In genomic region chr1:78846471-78846870, GRCm38 (mm10) we compare ENCODE assay signal across 9 mouse cellular contexts. TPM values are rescaled to one million over a fixed set of nuclear protein-coding genes. Genes with fewer than 3 reads are reported as not detected.
DNase-seq lines count a peak whose midpoint lies in the region; ATAC-seq and TF ChIP-seq lines count a peak whose summit lies in the region.
"Had no signal": no experiment of that assay in that cellular context is flagged by ENCODE, and none has a peak within 500 bp of the region (broad histone marks: within the 10 kb centered on the region; RNA-seq: fewer than 3 reads in every experiment).

No protein-coding gene starts in this region.

- H3K4me1 ChIP-seq in hindbrain, postnatal 0 days (ENCODE audit: insufficient read depth, low read length), result 0 out of 2 replicates have a peak, but pooled peaks cover under 1% of the 10 kb centered on the region
- H3K4me1 ChIP-seq in hindbrain, embryonic 14.5 days (replicated peaks; ENCODE audit: control insufficient read depth, insufficient read depth, low read length), result no peaks in the 10 kb centered on the region; the same call in 1 of the 2 replicates
- H3K4me1 ChIP-seq in forebrain, embryonic 15.5 days, result no peaks in the 10 kb centered on the region
- H3K4me1 ChIP-seq in forebrain, embryonic 16.5 days (replicated peaks; ENCODE audit: control insufficient read depth, insufficient read depth, low read length), result no peaks in the 10 kb centered on the region

- H3K9me3 ChIP-seq in hindbrain, postnatal 0 days (ENCODE audit: low read length), result no peaks in the 10 kb centered on the region
- no peaks in the 10 kb centered on the region for H3K9me3 ChIP-seq in hindbrain, embryonic 14.5 days (ENCODE audit: control insufficient read depth, low read length)
- no peaks in the 10 kb centered on the region for H3K9me3 ChIP-seq in forebrain, embryonic 15.5 days
- no peaks in the 10 kb centered on the region for H3K9me3 ChIP-seq in forebrain, embryonic 16.5 days (ENCODE audit: control insufficient read depth, low read length)
- H3K9me3 ChIP-seq: limb, embryonic 12.5 days had no signal

- no peak overlapping the region for H3K27ac ChIP-seq in hindbrain, postnatal 0 days
- H3K27ac ChIP-seq in hindbrain, embryonic 14.5 days, result no peak overlapping the region
- H3K27ac ChIP-seq in forebrain, embryonic 15.5 days (replicated peaks), result no peak overlapping the region
- no peak overlapping the region for H3K27ac ChIP-seq in forebrain, embryonic 16.5 days (ENCODE audit: low read length)
- H3K27ac ChIP-seq: limb, embryonic 12.5 days had no signal

- no peak overlapping the region for H3K9ac ChIP-seq in hindbrain, postnatal 0 days (replicated peaks; ENCODE audit: low read length)
- H3K9ac ChIP-seq in hindbrain, embryonic 14.5 days, result no peak overlapping the region
- no peak overlapping the region for H3K9ac ChIP-seq in forebrain, embryonic 15.5 days (replicated peaks)
- H3K9ac ChIP-seq in forebrain, embryonic 16.5 days (replicated peaks; ENCODE audit: low read depth, low read length), result no peak overlapping the region
- H3K9ac ChIP-seq: limb, embryonic 12.5 days had no signal

- 54% methylated on average over 2 of the region's 2 CpGs for WGBS in hindbrain, postnatal 0 days
- 46% methylated on average over 2 of the region's 2 CpGs for WGBS in hindbrain, embryonic 14.5 days
- WGBS in forebrain, embryonic 15.5 days, result 58% methylated on average over 2 of the region's 2 CpGs
- 39% methylated on average over 2 of the region's 2 CpGs for WGBS in forebrain, embryonic 16.5 days

- H3K27me3 ChIP-seq in hindbrain, postnatal 0 days (ENCODE audit: insufficient read depth, low read length), result no peaks in the 10 kb centered on the region
- no peaks in the 10 kb centered on the region for H3K27me3 ChIP-seq in hindbrain, embryonic 14.5 days (ENCODE audit: control insufficient read depth, insufficient read depth, low read length)
- H3K27me3 ChIP-seq in forebrain, embryonic 15.5 days, result no peaks in the 10 kb centered on the region
- no peaks in the 10 kb centered on the region for H3K27me3 ChIP-seq in forebrain, embryonic 16.5 days (replicated peaks; ENCODE audit: control insufficient read depth, insufficient read depth, low read length)
- H3K27me3 ChIP-seq: limb, embryonic 12.5 days had no signal

- H3K4me3 ChIP-seq in hindbrain, postnatal 0 days (ENCODE audit: low read length), result no peak overlapping the region
- no peak overlapping the region for H3K4me3 ChIP-seq in hindbrain, embryonic 14.5 days (replicated peaks; ENCODE audit: low read length)
- no peak overlapping the region for H3K4me3 ChIP-seq in forebrain, embryonic 15.5 days
- H3K4me3 ChIP-seq in forebrain, embryonic 16.5 days (replicated peaks; ENCODE audit: low read length), result no peak overlapping the region
- H3K4me3 ChIP-seq: limb, embryonic 12.5 days had no signal

- ATAC-seq in hindbrain, postnatal 0 days, result no peak
- ATAC-seq in hindbrain, embryonic 14.5 days (ENCODE audit: low FRiP score), result no peak
- ATAC-seq in forebrain, embryonic 15.5 days (replicated peaks), result no peak
- ATAC-seq in forebrain, embryonic 16.5 days, result no peak

- no peaks in the 10 kb centered on the region for H3K36me3 ChIP-seq in hindbrain, postnatal 0 days (ENCODE audit: insufficient read depth, low read length)
- no peaks in the 10 kb centered on the region for H3K36me3 ChIP-seq in hindbrain, embryonic 14.5 days (replicated peaks; ENCODE audit: control insufficient read depth, insufficient read depth)
- H3K36me3 ChIP-seq in forebrain, embryonic 15.5 days, result no peaks in the 10 kb centered on the region
- no peaks in the 10 kb centered on the region for H3K36me3 ChIP-seq in forebrain, embryonic 16.5 days (ENCODE audit: control insufficient read depth, insufficient read depth)
- H3K36me3 ChIP-seq: limb, embryonic 12.5 days had no signal

- DNase-seq in hindbrain, postnatal 0 days (ENCODE audit: low spot score), result no peak
- DNase-seq in hindbrain, embryonic 14.5 days (ENCODE audit: low spot score), result no peak
- DNase-seq in 416B (ENCODE audit: low read depth), result peak; percentile 40
- DNase-seq in adrenal gland, postnatal 10 days, result peak; percentile 79
- DNase-seq in gastrocnemius, postnatal 10 days, result peak; percentile 36
- DNase-seq in lung, postnatal 4 days, result peak; percentile 23 to 43

- no peak overlapping the region for H3K4me2 ChIP-seq in hindbrain, postnatal 0 days (ENCODE audit: low read depth, low read length)
- no peak overlapping the region for H3K4me2 ChIP-seq in hindbrain, embryonic 14.5 days (replicated peaks)
- H3K4me2 ChIP-seq in forebrain, embryonic 15.5 days (replicated peaks), result no peak overlapping the region
- H3K4me2 ChIP-seq in forebrain, embryonic 16.5 days (ENCODE audit: low read length), result no peak overlapping the region
- H3K4me2 ChIP-seq: limb, embryonic 12.5 days had no signal

- TF ChIP-seq CTCF in hindbrain, postnatal 0 days (IDR thresholded peaks at IDR 0.05; ENCODE audit: low read depth), result peak; percentile 33

RNA-seq across cellular contexts. Expression of gene Kcne4, which starts 29.9 kb away (rescaled TPM):
- 0.79 and 2.0 TPM in 2 replicates for total RNA-seq in hindbrain, postnatal 0 days (2014; rRNA removed)
- polyA plus RNA-seq in hindbrain, postnatal 0 days (2015; fragmentation: Nextera tagmentation; extraction: Ambion mirVana), result 1.5 and 1.7 TPM in 2 replicates
- 1.1 and 1.7 TPM in 2 replicates for polyA plus RNA-seq in hindbrain, embryonic 14.5 days (2014; fragmentation: Nextera tagmentation; extraction: Ambion mirVana)
- total RNA-seq in adrenal gland, postnatal 10 days (2021), result 1 to 10 TPM; 4.3 to 7.0 TPM
- 1 to 10 TPM; 3.2 to 3.4 TPM for total RNA-seq in gastrocnemius, postnatal 10 days (2021)
- 1.3 and 1.4 TPM in 2 replicates for polyA plus RNA-seq in forebrain, embryonic 15.5 days (2015; fragmentation: Nextera tagmentation; extraction: Ambion mirVana)
- 1.1 and 2.1 TPM in 2 replicates for polyA plus RNA-seq in forebrain, embryonic 16.5 days (2015; fragmentation: Nextera tagmentation; extraction: Ambion mirVana)

Comparison
In these comparisons a context has a peak if more than half of its experiments do, and no peak if none do; other contexts are left out.
1. DNase-seq: peak in 416B (single experiment), adrenal gland, postnatal 10 days (single experiment), gastrocnemius, postnatal 10 days (single experiment) and lung, postnatal 4 days (2 of 2); none in hindbrain, postnatal 0 days (single experiment) and hindbrain, embryonic 14.5 days (single experiment).